Mouse (Mus musculus): ENCODE measurements at regions not wholly inside any gene's neighbourhood (a gene's known extent, or its start where the extent isn't known, plus 50 kb on each side); places are given as distances from the start of the nearest gene placed in this dataset.
"Not testable (repeated sequence)": the region's sequence is repeated elsewhere in the genome, so short reads cannot be mapped to it uniquely, and the experiment has no call there.

GRCm38 (mm10) chr17:82674593-82674992 lies 540.5 kb upstream of the Pkdcc start:
- Histone ChIP-seq H3K27ac (ENCODE audit: low read depth) (no peak overlapping the region), H3K36me3 (ENCODE audit: insufficient read depth) (no peaks in the 10 kb centered on the region), H3K4me2 (no peak overlapping the region), H3K9me3 (ENCODE audit: low read depth, low read length) (no peaks in the 10 kb centered on the region), H3K9ac (no peak overlapping the region), H3K4me1 (ENCODE audit: insufficient read depth) (no peaks in the 10 kb centered on the region), H3K4me3 (ENCODE audit: low read depth, low read length) (no peak overlapping the region), H3K27me3 (ENCODE audit: insufficient read depth, low read length) (no peaks in the 10 kb centered on the region)
- no peak for ATAC-seq (ENCODE audit: insufficient read depth)
- DNase-seq = no peak
- no peak for TF ChIP-seq CTCF (IDR thresholded peaks at IDR 0.05; ENCODE audit: low read depth)
- 65% methylated on average over 2 of the region's 2 CpGs for WGBS

- H3K27ac ChIP-seq (ENCODE audit: low read depth); H3K4me1 ChIP-seq (ENCODE audit: insufficient read depth); H3K4me2 ChIP-seq; H3K36me3 ChIP-seq (ENCODE audit: insufficient read depth); H3K27me3 ChIP-seq (ENCODE audit: insufficient read depth, low read length); DNase-seq; H3K9ac ChIP-seq; H3K9me3 ChIP-seq (ENCODE audit: low read depth, low read length); H3K4me3 ChIP-seq (ENCODE audit: low read depth, low read length); ATAC-seq (ENCODE audit: insufficient read depth): not testable (repeated sequence)
- 90% methylated on average over 1 of the region's 1 CpGs for WGBS
Observed at GRCm38 (mm10) chr17:82666557-82666956, 548.5 kb upstream of the Pkdcc start.

GRCm38 (mm10) chr17:82664352-82664751 lies 550.7 kb upstream of the Pkdcc start:
- H3K4me3 ChIP-seq (ENCODE audit: low read depth, low read length) = no peak overlapping the region
- no peak overlapping the region for H3K4me2 ChIP-seq
- DNase-seq (no peak), ATAC-seq (ENCODE audit: insufficient read depth) (no peak)
- no peak overlapping the region for H3K27ac ChIP-seq (ENCODE audit: low read depth)
- 88% methylated on average over 6 of the region's 6 CpGs for WGBS
- no peak overlapping the region for H3K9ac ChIP-seq
- H3K27me3 ChIP-seq (ENCODE audit: insufficient read depth, low read length) = no peaks in the 10 kb centered on the region
- TF ChIP-seq CTCF (IDR thresholded peaks at IDR 0.05; ENCODE audit: low read depth) = no peak
- H3K9me3 ChIP-seq (ENCODE audit: low read depth, low read length) = no peaks in the 10 kb centered on the region
- no peaks in the 10 kb centered on the region for H3K4me1 ChIP-seq (ENCODE audit: insufficient read depth)
- H3K36me3 ChIP-seq (ENCODE audit: insufficient read depth) = no peaks in the 10 kb centered on the region

GRCm38 (mm10) chr17:82636459-82637189 lies 578.5 kb upstream of the Pkdcc start:
- Histone ChIP-seq H3K27ac (ENCODE audit: low read depth) (no peak overlapping the region), H3K4me1 (ENCODE audit: insufficient read depth) (no peaks in the 10 kb centered on the region), H3K9ac (no peak overlapping the region), H3K27me3 (ENCODE audit: insufficient read depth, low read length) (no peaks in the 10 kb centered on the region), H3K9me3 (ENCODE audit: low read depth, low read length) (no peaks in the 10 kb centered on the region), H3K4me3 (ENCODE audit: low read depth, low read length) (no peak overlapping the region), H3K36me3 (ENCODE audit: insufficient read depth) (no peaks in the 10 kb centered on the region), H3K4me2 (no peak overlapping the region)
- 92% methylated on average over 1 of the region's 1 CpGs for WGBS
- ATAC-seq (ENCODE audit: insufficient read depth) (no peak), DNase-seq (no peak)
- TF ChIP-seq CTCF (IDR thresholded peaks at IDR 0.05; ENCODE audit: low read depth) = no peak

- no peaks in the 10 kb centered on the region for H3K4me1 ChIP-seq (ENCODE audit: insufficient read depth)
- WGBS = 62% methylated on average over 4 of the region's 4 CpGs
- TF ChIP-seq CTCF (IDR thresholded peaks at IDR 0.05; ENCODE audit: low read depth) = no peak
- no peaks in the 10 kb centered on the region for H3K36me3 ChIP-seq (ENCODE audit: insufficient read depth)
- no peaks in the 10 kb centered on the region for H3K27me3 ChIP-seq (ENCODE audit: insufficient read depth, low read length)
- H3K4me3 ChIP-seq (ENCODE audit: low read depth, low read length) = no peak overlapping the region
- no peaks in the 10 kb centered on the region for H3K9me3 ChIP-seq (ENCODE audit: low read depth, low read length)
- H3K27ac ChIP-seq (ENCODE audit: low read depth) = no peak overlapping the region
- DNase-seq (no peak), ATAC-seq (ENCODE audit: insufficient read depth) (no peak)
- no peak overlapping the region for H3K9ac ChIP-seq
- no peak overlapping the region for H3K4me2 ChIP-seq
Observed at GRCm38 (mm10) chr17:82635849-82636248, 579.2 kb upstream of the Pkdcc start.

- no peak for TF ChIP-seq CTCF (IDR thresholded peaks at IDR 0.05; ENCODE audit: low read depth)
- Histone ChIP-seq H3K4me3 (ENCODE audit: low read depth, low read length) (no peak overlapping the region), H3K36me3 (ENCODE audit: insufficient read depth) (no peaks in the 10 kb centered on the region), H3K9ac (no peak overlapping the region), H3K27me3 (ENCODE audit: insufficient read depth, low read length) (no peaks in the 10 kb centered on the region), H3K27ac (ENCODE audit: low read depth) (no peak overlapping the region), H3K4me2 (no peak overlapping the region), H3K9me3 (ENCODE audit: low read depth, low read length) (no peaks in the 10 kb centered on the region), H3K4me1 (ENCODE audit: insufficient read depth) (no peaks in the 10 kb centered on the region)
- DNase-seq = peak; percentile 68
- 39% methylated on average over 3 of the region's 3 CpGs for WGBS
- peak; percentile 71; the same call in 1 of the 2 replicates for ATAC-seq (ENCODE audit: insufficient read depth)
Observed at GRCm38 (mm10) chr17:82606642-82607175, 608.4 kb upstream of the Pkdcc start.

- H3K4me2 ChIP-seq = no peak overlapping the region
- H3K9ac ChIP-seq = no peak overlapping the region
- H3K9me3 ChIP-seq (ENCODE audit: low read depth, low read length) = no peaks in the 10 kb centered on the region
- no peak for TF ChIP-seq CTCF (IDR thresholded peaks at IDR 0.05; ENCODE audit: low read depth)
- DNase-seq (no peak), ATAC-seq (ENCODE audit: insufficient read depth) (no peak)
- no peaks in the 10 kb centered on the region for H3K27me3 ChIP-seq (ENCODE audit: insufficient read depth, low read length)
- no peak overlapping the region for H3K27ac ChIP-seq (ENCODE audit: low read depth)
- no peak overlapping the region for H3K4me3 ChIP-seq (ENCODE audit: low read depth, low read length)
- no peaks in the 10 kb centered on the region for H3K4me1 ChIP-seq (ENCODE audit: insufficient read depth)
- no peaks in the 10 kb centered on the region for H3K36me3 ChIP-seq (ENCODE audit: insufficient read depth)
- WGBS = 59% methylated on average over 2 of the region's 2 CpGs
Observed at GRCm38 (mm10) chr17:82583801-82584200, 631.3 kb upstream of the Pkdcc start.
